Mouse (Mus musculus) bone marrow macrophage, adult 2 months (primary cell): Measurements from ENCODE around the gene Zfp988.
"Not testable (repeated sequence)": the region's sequence is repeated elsewhere in the genome, so short reads cannot be mapped to it uniquely, and the experiment has no call there.

ENCODE experiments used
- CTCF ChIP-seq: IDR thresholded peaks from 2 replicates; pipeline ENCODE4 v1.5.1; 2012; ENCODE audit warnings: low read depth, mild to moderate bottlenecking, low read length, moderate library complexity
- POLR2A ChIP-seq: IDR thresholded peaks from 2 replicates; pipeline ENCODE4 v1.6.1; 2012; ENCODE audit warnings: mild to moderate bottlenecking, low read depth, low read length, borderline replicate concordance

DNA sequence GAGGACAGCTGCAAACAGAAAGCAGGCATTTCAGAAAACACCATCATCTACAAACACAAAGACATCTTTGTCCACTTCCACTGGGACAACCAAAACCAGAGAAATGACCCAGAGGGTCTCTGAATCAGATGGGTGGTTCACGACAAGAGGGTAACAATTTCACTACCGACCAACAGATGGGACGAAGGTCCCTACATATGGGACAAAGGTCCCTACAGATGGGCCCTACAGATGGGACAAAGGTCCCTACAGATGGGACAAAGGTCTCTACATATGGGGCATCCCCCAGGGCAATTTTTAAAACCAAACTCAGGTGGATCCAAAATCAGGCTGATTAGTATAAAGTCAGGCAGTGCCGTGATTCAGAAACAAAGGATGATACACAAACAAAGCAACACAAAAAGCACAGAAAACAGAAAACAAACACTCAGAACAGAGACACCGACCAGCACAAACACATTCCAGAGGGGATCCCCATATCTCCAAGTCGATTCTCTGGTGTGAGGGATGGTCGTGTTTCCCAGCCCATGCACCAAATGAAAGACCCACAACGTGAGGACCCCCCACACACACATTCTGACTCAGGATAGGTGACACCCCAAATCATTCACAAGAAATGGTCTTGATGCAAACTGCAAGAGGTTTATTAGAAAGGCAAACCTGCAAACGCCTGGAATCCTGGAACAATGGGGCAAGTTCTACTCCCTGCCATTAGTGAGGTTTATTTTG is 44.4 kb downstream of the Zfp988 start:
- TF ChIP-seq CTCF, POLR2A: not testable (repeated sequence)
